Mouse (Mus musculus) erythroblast, embryonic 14.5 days (primary cell): ENCODE results near the gene Cbx7. TPM values are rescaled to one million over a fixed set of nuclear protein-coding genes. Genes with fewer than 3 reads are reported as not detected.

Experiments used
- H3K27me3 ChIP-seq: 2 replicates; pipeline ENCODE4 v1.6.1; 2012; ENCODE audit warnings: inconsistent platforms; ENCODE audit not compliant: control insufficient read depth
- H3K36me3 ChIP-seq: 2 replicates; pipeline ENCODE4 v1.6.1; 2012; ENCODE audit warnings: mild to moderate bottlenecking, inconsistent platforms; ENCODE audit not compliant: control insufficient read depth
- H3K4me1 ChIP-seq: 2 replicates; pipeline ENCODE4 v1.6.1; 2012; ENCODE audit warnings: inconsistent platforms; ENCODE audit not compliant: control insufficient read depth
- H3K4me3 ChIP-seq: replicated peaks from 2 replicates; pipeline ENCODE3; 2012; ENCODE audit warnings: moderate library complexity, mild to moderate bottlenecking, inconsistent platforms
- H3K9me3 ChIP-seq: 2 replicates; pipeline ENCODE4 v1.6.1; 2012; ENCODE audit warnings: low read length, inconsistent platforms, mixed read lengths; ENCODE audit not compliant: control insufficient read depth
- GATA1 ChIP-seq: IDR thresholded peaks from 2 replicates; pipeline ENCODE4 v1.6.1; 2012; ENCODE audit warnings: low read length, inconsistent platforms, mixed read lengths
- TAL1 ChIP-seq: IDR thresholded peaks from 3 replicates; pipeline ENCODE4 v1.6.1; 2012; ENCODE audit warnings: low read length, inconsistent platforms, mixed read lengths
- polyA plus RNA-seq: library from polyadenylated mRNA; stranded (reverse); fragments of >175 nt; gene quantifications from 2 replicates; pipeline ENCODE4 v1.2.3, GENCODE M21; 2012

Gene Cbx7
- polyA plus RNA-seq, 1 experiment = 0.50 TPM

- no peak overlapping the region for H3K4me3 ChIP-seq
- peaks cover 28% of the 10 kb centered on the region for H3K27me3 ChIP-seq
- TF ChIP-seq TAL1 (no peak), GATA1 (no peak)
- peaks cover 8% of the 10 kb centered on the region for H3K4me1 ChIP-seq
- H3K9me3 ChIP-seq = no peaks in the 10 kb centered on the region
- H3K36me3 ChIP-seq = no peaks in the 10 kb centered on the region
Measured at GRCm38 (mm10) chr15:79879319-79879718, 91.6 kb downstream of the Cbx7 start.

GRCm38 (mm10) chr15:79878725-79879136 lies 92.2 kb downstream of the Cbx7 start:
- Histone ChIP-seq H3K4me3 (no peak overlapping the region), H3K4me1 (peaks cover 8% of the 10 kb centered on the region), H3K36me3 (no peaks in the 10 kb centered on the region), H3K27me3 (peaks cover 28% of the 10 kb centered on the region), H3K9me3 (no peaks in the 10 kb centered on the region)
- no peak for TF ChIP-seq GATA1
- no peak for TF ChIP-seq TAL1

GRCm38 (mm10) chr15:79875261-79875995 lies 95.5 kb downstream of the Cbx7 start:
- no peaks in the 10 kb centered on the region for H3K4me1 ChIP-seq
- no peaks in the 10 kb centered on the region for H3K9me3 ChIP-seq
- H3K36me3 ChIP-seq = no peaks in the 10 kb centered on the region
- H3K27me3 ChIP-seq = 0 out of 2 replicates have a peak, but pooled peaks cover 2% of the 10 kb centered on the region
- no peak overlapping the region for H3K4me3 ChIP-seq
- TF ChIP-seq TAL1 (no peak), GATA1 (no peak)

GRCm38 (mm10) chr15:79873995-79874394 lies 96.9 kb downstream of the Cbx7 start:
- Histone ChIP-seq H3K36me3 (no peaks in the 10 kb centered on the region), H3K4me1 (no peaks in the 10 kb centered on the region), H3K9me3 (no peaks in the 10 kb centered on the region), H3K4me3 (no peak overlapping the region), H3K27me3 (no peaks in the 10 kb centered on the region)
- no peak for TF ChIP-seq TAL1
- no peak for TF ChIP-seq GATA1

- no peak for TF ChIP-seq GATA1
- no peak for TF ChIP-seq TAL1
- no peaks in the 10 kb centered on the region for H3K27me3 ChIP-seq
- no peak overlapping the region for H3K4me3 ChIP-seq
- no peaks in the 10 kb centered on the region for H3K36me3 ChIP-seq
- H3K9me3 ChIP-seq = no peaks in the 10 kb centered on the region
- H3K4me1 ChIP-seq = no peaks in the 10 kb centered on the region
Measured at GRCm38 (mm10) chr15:79873545-79873944, 97.4 kb downstream of the Cbx7 start.

- H3K9me3 ChIP-seq = no peaks in the 10 kb centered on the region
- TF ChIP-seq TAL1 = no peak
- no peak for TF ChIP-seq GATA1
- no peak overlapping the region for H3K4me3 ChIP-seq
- H3K27me3 ChIP-seq = no peaks in the 10 kb centered on the region
- no peaks in the 10 kb centered on the region for H3K36me3 ChIP-seq
- no peaks in the 10 kb centered on the region for H3K4me1 ChIP-seq
Measured at GRCm38 (mm10) chr15:79867260-79868002, 103.5 kb downstream of the Cbx7 start.

Other genes starting within 250 kb of the Cbx7 start
- 2.8 and 4.2 TPM in 2 replicates for gene Sun2, start 228.6 kb downstream of the Cbx7 start, polyA plus RNA-seq
- 0.69 and 1.1 TPM in 2 replicates for gene Dnal4, start 193.3 kb downstream of the Cbx7 start, polyA plus RNA-seq
- gene Nptxr, start 166.4 kb downstream of the Cbx7 start, polyA plus RNA-seq = not detected in 2 replicates
- not detected in 2 replicates for gene Npcd, start 136.9 kb downstream of the Cbx7 start, polyA plus RNA-seq
- gene Cbx6, start 136.4 kb downstream of the Cbx7 start, polyA plus RNA-seq = 2.7 and 4.0 TPM in 2 replicates
- 0.03 and 0.07 TPM in 2 replicates for gene Apobec3, start 79.5 kb downstream of the Cbx7 start, polyA plus RNA-seq
- gene Pdgfb, start 43.9 kb upstream of the Cbx7 start, polyA plus RNA-seq = 0.08 and 0.09 TPM in 2 replicates
- 0.41 and 1.5 TPM in 2 replicates for gene Syngr1, start 120.2 kb upstream of the Cbx7 start, polyA plus RNA-seq
- gene Rpl3, start 120.7 kb upstream of the Cbx7 start, polyA plus RNA-seq = 12.0 and 25.2 TPM in 2 replicates
- 2.2 and 3.3 TPM in 2 replicates for gene Tab1, start 162.0 kb upstream of the Cbx7 start, polyA plus RNA-seq
- not detected in 2 replicates for gene Mgat3, start 202.6 kb upstream of the Cbx7 start, polyA plus RNA-seq